Mouse (Mus musculus) CD4-positive, CD25-positive, alpha-beta regulatory T cell, adult 9 weeks (primary cell): ENCODE results near the gene Celsr1. TPM values are rescaled to one million over a fixed set of nuclear protein-coding genes. Genes with fewer than 3 reads are reported as not detected.

Experiments
- polyA plus RNA-seq: library from polyadenylated mRNA; unstranded; fragments of 100-300 nt; shearing (Covaris generic); gene quantifications from one replicate; pipeline ENCODE4 v1.2.1, GENCODE M21; 2017

Celsr1 gene
- polyA plus RNA-seq: 1.6 TPM

GRCm38 (mm10) chr15:86033191-86033841, at the start of gene Celsr1:
Celsr1 (minus strand) TSS chr15:86033777.

GRCm38 (mm10) chr15:86057413-86057812, 23.8 kb upstream of the Celsr1 start, which contains the start of gene Gramd4:
Gramd4 (plus strand) TSS chr15:86057695.

GRCm38 (mm10) chr15:85878848-85879497, 154.6 kb downstream of the Celsr1 start, which contains the start of gene Trmu:
Trmu (plus strand) TSS chr15:85879312.

GRCm38 (mm10) chr15:85859490-85860031, 174.0 kb downstream of the Celsr1 start, which contains the start of gene Gtse1:
Gtse1 (plus strand) TSS chr15:85859745.

Other genes starting within 250 kb of the Celsr1 start
- gene Cdpf1, start 222.1 kb downstream of the Celsr1 start, polyA plus RNA-seq: 50.3 TPM
- gene Pkdrej, start 212.0 kb downstream of the Celsr1 start, polyA plus RNA-seq: not detected
- gene Ttc38, start 201.5 kb downstream of the Celsr1 start, polyA plus RNA-seq: 27.4 TPM
- gene Gtse1, start 174.0 kb downstream of the Celsr1 start, polyA plus RNA-seq: 5.3 TPM
- 59.0 TPM for gene Trmu, start 154.5 kb downstream of the Celsr1 start, polyA plus RNA-seq
- 25.6 TPM for gene Gramd4, start 23.9 kb upstream of the Celsr1 start, polyA plus RNA-seq
- gene Cerk, start 152.4 kb upstream of the Celsr1 start, polyA plus RNA-seq: 3.5 TPM
- gene Tbc1d22a, start 180.7 kb upstream of the Celsr1 start, polyA plus RNA-seq: 23.9 TPM